Mouse (Mus musculus) lung, adult 18-20 months (tissue): ENCODE measurements around the gene Ermard.
"Not testable (repeated sequence)": the region's sequence is repeated elsewhere in the genome, so short reads cannot be mapped to it uniquely, and the experiment has no call there.

Experiments
- DNase-seq, 2 experiments: peaks; one replicate each; pipeline ENCODE4 v3.0.0; 2022; ENCODE audit warnings: mixed read lengths in 2 of 2

The Ermard gene

GRCm38 (mm10) chr17:15041175-15041729 lies at the start of gene Ermard, which contains the start of the genes Tcte3 and Gm3448:
Gene Ermard (plus strand): TSS chr17:15041208.
Gene Tcte3 (minus strand): TSS chr17:15041488.
Gene Gm3448 (minus strand): TSS chr17:15041537.
- peak; percentile 17 to 31 for DNase-seq

GRCm38 (mm10) chr17:14992522-14993138 lies 48.4 kb upstream of the Ermard start:
- DNase-seq = not testable (repeated sequence)

- not testable (repeated sequence) for DNase-seq
Measured at GRCm38 (mm10) chr17:14993139-14993832, 47.7 kb upstream of the Ermard start.

- DNase-seq = not testable (repeated sequence)
Measured at GRCm38 (mm10) chr17:14994140-14994539, 46.9 kb upstream of the Ermard start.

GRCm38 (mm10) chr17:15000047-15000446 lies 41.0 kb upstream of the Ermard start:
- not testable (repeated sequence) for DNase-seq

- not testable (repeated sequence) for DNase-seq
Measured at GRCm38 (mm10) chr17:15009088-15009487, 31.9 kb upstream of the Ermard start.

GRCm38 (mm10) chr17:15009706-15010413 lies 31.1 kb upstream of the Ermard start, which contains the start of gene Gm3435:
Gene Gm3435 (plus strand): TSS chr17:15010176.
- not testable (repeated sequence) for DNase-seq

GRCm38 (mm10) chr17:15021503-15022220 lies 19.3 kb upstream of the Ermard start:
- peak; percentile 28 to 43 for DNase-seq

- DNase-seq = not testable (repeated sequence)
Measured at GRCm38 (mm10) chr17:15023878-15024492, 17.0 kb upstream of the Ermard start.

- not testable (repeated sequence) for DNase-seq
Measured at GRCm38 (mm10) chr17:15024502-15025193, 16.4 kb upstream of the Ermard start.

- DNase-seq = not testable (repeated sequence)
Measured at GRCm38 (mm10) chr17:15025513-15025912, 15.5 kb upstream of the Ermard start.

- DNase-seq = not testable (repeated sequence)
Measured at GRCm38 (mm10) chr17:15031414-15031813, 9.6 kb upstream of the Ermard start.

- not testable (repeated sequence) for DNase-seq
Measured at GRCm38 (mm10) chr17:15040455-15040854, 553 bp upstream of the Ermard start.

- not testable (repeated sequence) for DNase-seq
Measured at GRCm38 (mm10) chr17:15050338-15050737, 9.3 kb downstream of the Ermard start.

GRCm38 (mm10) chr17:15052766-15053165 lies 11.8 kb downstream of the Ermard start:
- DNase-seq = not testable (repeated sequence)

- DNase-seq = peak in 1 of 2 experiments; percentile 2
Measured at GRCm38 (mm10) chr17:15053183-15053828, 12.3 kb downstream of the Ermard start.

GRCm38 (mm10) chr17:15053829-15054200 lies 12.8 kb downstream of the Ermard start:
- DNase-seq = peak in 1 of 2 experiments; percentile 9

GRCm38 (mm10) chr17:15055925-15056324 lies 14.9 kb downstream of the Ermard start:
- DNase-seq = no peak

- DNase-seq = peak; percentile 15 to 31
Measured at GRCm38 (mm10) chr17:15058161-15058591, 17.2 kb downstream of the Ermard start.

- no peak for DNase-seq
Measured at GRCm38 (mm10) chr17:15059646-15060045, 18.6 kb downstream of the Ermard start.
